In genomic region chr11:95075197-95076040, GRCm38 (mm10) we compare ENCODE assay signal across 8 mouse cellular contexts. TPM values are rescaled to one million over a fixed set of nuclear protein-coding genes. Genes with fewer than 3 reads are reported as not detected.
DNase-seq lines count a peak whose midpoint lies in the region; ATAC-seq and TF ChIP-seq lines count a peak whose summit lies in the region.

No protein-coding gene starts in this region.

- ATAC-seq in heart, embryonic 15.5 days (replicated peaks; ENCODE audit: insufficient number of reproducible peaks, insufficient read depth, low FRiP score, low read depth): no peak
- peak; percentile 30 for ATAC-seq in intestine, postnatal 0 days
- no peak for ATAC-seq in midbrain, embryonic 11.5 days (ENCODE audit: low FRiP score)

- no peaks in the 10 kb centered on the region for H3K36me3 ChIP-seq in heart, embryonic 15.5 days
- no peaks in the 10 kb centered on the region for H3K36me3 ChIP-seq in intestine, postnatal 0 days (ENCODE audit: control insufficient read depth, insufficient read depth)
- H3K36me3 ChIP-seq in midbrain, embryonic 11.5 days (ENCODE audit: control insufficient read depth, insufficient read depth, low read length): no peaks in the 10 kb centered on the region

- peak overlapping the region; percentile 86 for H3K9ac ChIP-seq in heart, embryonic 15.5 days
- H3K9ac ChIP-seq in intestine, postnatal 0 days (ENCODE audit: low read depth, low read length): peak overlapping the region; percentile 90
- H3K9ac ChIP-seq in midbrain, embryonic 11.5 days (ENCODE audit: low read length): peak overlapping the region; percentile 52; the same call in 1 of the 2 replicates

- TF ChIP-seq CTCF in intestine, postnatal 0 days (IDR thresholded peaks at IDR 0.05; ENCODE audit: low read depth): peak; percentile 60

- DNase-seq in heart, postnatal 14 days: no peak
- DNase-seq in embryo, embryonic 11 days: peak; percentile 56
- peak; percentile 90 for DNase-seq in midbrain, embryonic 11.5 days (ENCODE audit: low spot score, missing footprints)
- DNase-seq in right cerebral cortex, adult 18-20 months: no peak
- no peak for DNase-seq in urinary bladder, adult 2 months (ENCODE audit: low spot score)
- DNase-seq in thymus, postnatal 14 days: no peak

- intact Hi-C loops in heart, postnatal 14 days (cut with DNase I): loop anchor here (1.0 kb wide), 1 partner anchor 31 kb away; no protein-coding TSS in a partner anchor

- peak overlapping the region; percentile 87 for H3K27ac ChIP-seq in heart, embryonic 15.5 days
- H3K27ac ChIP-seq in intestine, postnatal 0 days (ENCODE audit: low read depth, low read length): peak overlapping the region; percentile 99
- H3K27ac ChIP-seq in midbrain, embryonic 11.5 days (ENCODE audit: low read depth, low read length): no peak overlapping the region

- H3K9me3 ChIP-seq in heart, embryonic 15.5 days (replicated peaks): no peaks in the 10 kb centered on the region
- H3K9me3 ChIP-seq in intestine, postnatal 0 days (ENCODE audit: control insufficient read depth): no peaks in the 10 kb centered on the region
- H3K9me3 ChIP-seq in midbrain, embryonic 11.5 days (ENCODE audit: control insufficient read depth, low read length): no peaks in the 10 kb centered on the region

- peaks cover 7% of the 10 kb centered on the region; the same call in 1 of the 2 replicates for H3K27me3 ChIP-seq in heart, embryonic 15.5 days
- no peaks in the 10 kb centered on the region for H3K27me3 ChIP-seq in intestine, postnatal 0 days (replicated peaks; ENCODE audit: control insufficient read depth, insufficient read depth, low read length)
- peaks cover 34% of the 10 kb centered on the region for H3K27me3 ChIP-seq in midbrain, embryonic 11.5 days (ENCODE audit: control insufficient read depth, insufficient read depth, low read length)

- peak overlapping the region; percentile 83 for H3K4me3 ChIP-seq in heart, embryonic 15.5 days
- peak overlapping the region; percentile 85 for H3K4me3 ChIP-seq in intestine, postnatal 0 days (ENCODE audit: low read depth, low read length)
- peak overlapping the region; percentile 57 for H3K4me3 ChIP-seq in midbrain, embryonic 11.5 days (ENCODE audit: low read depth, low read length)

- H3K4me2 ChIP-seq in heart, embryonic 15.5 days: peak overlapping the region; percentile 91
- peak overlapping the region; percentile 73 for H3K4me2 ChIP-seq in intestine, postnatal 0 days (replicated peaks; ENCODE audit: low read depth)
- peak overlapping the region; percentile 89 for H3K4me2 ChIP-seq in midbrain, embryonic 11.5 days

- peaks cover 91% of the 10 kb centered on the region for H3K4me1 ChIP-seq in heart, embryonic 15.5 days (replicated peaks)
- H3K4me1 ChIP-seq in intestine, postnatal 0 days (replicated peaks; ENCODE audit: control insufficient read depth, insufficient read depth, low read length): 0 out of 2 replicates have a peak, but pooled peaks cover 24% of the 10 kb centered on the region
- peaks cover 8% of the 10 kb centered on the region for H3K4me1 ChIP-seq in midbrain, embryonic 11.5 days (ENCODE audit: control insufficient read depth, insufficient read depth, low read length)

- WGBS in heart, embryonic 15.5 days: 5% methylated on average over 19 of the region's 19 CpGs
- 3% methylated on average over 19 of the region's 19 CpGs for WGBS in intestine, postnatal 0 days
- WGBS in midbrain, embryonic 11.5 days: 9% methylated on average over 18 of the region's 19 CpGs

RNA-seq across cellular contexts. Expression of gene Itga3, which starts 1.2 kb away (rescaled TPM):
- polyA plus RNA-seq in heart, embryonic 15.5 days (2015; fragmentation: Nextera tagmentation; extraction: Ambion mirVana): 9.7 and 12.9 TPM in 2 replicates
- total RNA-seq in heart, postnatal 14 days (2021): 10 to 100 TPM; 13.5 to 15.6 TPM
- polyA plus RNA-seq in intestine, postnatal 0 days (2015; fragmentation: Nextera tagmentation; extraction: Ambion mirVana): 51.3 and 57.9 TPM in 2 replicates
- 2.9 and 3.0 TPM in 2 replicates for polyA plus RNA-seq in midbrain, embryonic 11.5 days (2014; fragmentation: Nextera tagmentation; extraction: Ambion mirVana)
- polyA plus RNA-seq in urinary bladder, adult 2 months (2012; rRNA removed): 55.1 and 58.8 TPM in 2 replicates

RNA-seq across cellular contexts. Expression of gene Pdk2, which starts 34.3 kb away (rescaled TPM):
- polyA plus RNA-seq in heart, embryonic 15.5 days (2015; fragmentation: Nextera tagmentation; extraction: Ambion mirVana): 114 and 117 TPM in 2 replicates
- total RNA-seq in heart, postnatal 14 days (2021): 100 to 1,000 TPM; 297 to 326 TPM
- polyA plus RNA-seq in intestine, postnatal 0 days (2015; fragmentation: Nextera tagmentation; extraction: Ambion mirVana): 53.2 and 57.4 TPM in 2 replicates
- polyA plus RNA-seq in midbrain, embryonic 11.5 days (2014; fragmentation: Nextera tagmentation; extraction: Ambion mirVana): 12.6 and 13.3 TPM in 2 replicates
- polyA plus RNA-seq in urinary bladder, adult 2 months (2012; rRNA removed): 34.6 and 59.4 TPM in 2 replicates

RNA-seq across cellular contexts. Expression of gene Dlx3, which starts 44.5 kb away (rescaled TPM):
- 0.08 and 0.10 TPM in 2 replicates for polyA plus RNA-seq in heart, embryonic 15.5 days (2015; fragmentation: Nextera tagmentation; extraction: Ambion mirVana)
- not detected for total RNA-seq in heart, postnatal 14 days (2021)
- 0.30 and 0.44 TPM in 2 replicates for polyA plus RNA-seq in intestine, postnatal 0 days (2015; fragmentation: Nextera tagmentation; extraction: Ambion mirVana)
- 0.59 and 0.65 TPM in 2 replicates for polyA plus RNA-seq in midbrain, embryonic 11.5 days (2014; fragmentation: Nextera tagmentation; extraction: Ambion mirVana)
- 0.39 and 0.41 TPM in 2 replicates for polyA plus RNA-seq in urinary bladder, adult 2 months (2012; rRNA removed)

Comparison
In these comparisons a context has a peak if more than half of its experiments do, and no peak if none do; other contexts are left out.
1. DNase-seq: peak in embryo, embryonic 11 days (single experiment) and midbrain, embryonic 11.5 days (single experiment); none in heart, postnatal 14 days (0 of 2), right cerebral cortex, adult 18-20 months (single experiment), urinary bladder, adult 2 months (single experiment) and thymus, postnatal 14 days (single experiment).
2. Peak in every context shown above with its lines, with median percentiles within 50 percentile points of each other: H3K4me2 ChIP-seq, H3K4me3 ChIP-seq and H3K9ac ChIP-seq.